Mouse (Mus musculus) kidney, postnatal 0 days (tissue): ENCODE measurements at regions not wholly inside any gene's neighbourhood (a gene's known extent, or its start where the extent isn't known, plus 50 kb on each side); places are given as distances from the start of the nearest gene placed in this dataset.
A peak's percentile ranks its signal among the peaks of the same experiment; 100 is the strongest.

Experiments
- ATAC-seq: fragments of 200-750 bp; cut with Nextera tagmentation; replicated peaks from 2 replicates; pipeline ENCODE4 v1.8.0; 2017; ENCODE audit warnings: low read depth, moderate number of reproducible peaks, moderate TSS enrichment, moderate library complexity; ENCODE audit not compliant: low FRiP score
- DNase-seq: peaks from one replicate; pipeline ENCODE4 v3.0.0-alpha.2; 2016; ENCODE audit warnings: low spot score
- H3K27ac ChIP-seq: fragments of 300-500 bp; sonication (generic); 2 replicates; pipeline ENCODE4 v1.5.1; 2014; ENCODE audit warnings: mild to moderate bottlenecking
- H3K27me3 ChIP-seq: fragments of 300-500 bp; sonication (generic); 2 replicates; pipeline ENCODE4 v1.6.1; 2014; ENCODE audit warnings: low read length, mixed read lengths; ENCODE audit not compliant: insufficient read depth
- H3K36me3 ChIP-seq: fragments of 300-500 bp; sonication (generic); 2 replicates; pipeline ENCODE4 v1.6.1; 2014; ENCODE audit warnings: low read length, mixed read lengths; ENCODE audit not compliant: insufficient read depth
- H3K4me1 ChIP-seq: fragments of 300-500 bp; sonication (generic); replicated peaks from 2 replicates; pipeline ENCODE4 v1.6.1; 2014; ENCODE audit warnings: antibody characterized with exemption, low read length, mixed read lengths; ENCODE audit not compliant: insufficient read depth
- H3K4me2 ChIP-seq: fragments of 300-500 bp; sonication (generic); 2 replicates; pipeline ENCODE4 v1.6.1; 2014; ENCODE audit warnings: mild to moderate bottlenecking, low read length, moderate library complexity, mixed read lengths
- H3K4me3 ChIP-seq: fragments of 300-500 bp; sonication (generic); replicated peaks from 2 replicates; pipeline ENCODE4 v1.5.1; 2014; ENCODE audit warnings: low read depth, low read length
- H3K9ac ChIP-seq: fragments of 300-500 bp; sonication (generic); 2 replicates; pipeline ENCODE4 v1.6.1; 2014; ENCODE audit warnings: low read depth, low read length
- H3K9me3 ChIP-seq: fragments of 300-500 bp; sonication (generic); replicated peaks from 2 replicates; pipeline ENCODE4 v1.6.1; 2016; ENCODE audit warnings: low read length, inconsistent platforms, mixed read lengths
- CTCF ChIP-seq: IDR thresholded peaks from 2 replicates; pipeline ENCODE4 v1.5.1; 2016; ENCODE audit warnings: antibody characterized with exemption, low read depth, mild to moderate bottlenecking, moderate library complexity
- WGBS: fragments of 180-500 bp; shearing (Covaris S2); extraction: QIAGEN DNeasy Blood & Tissue Kit; methylation state at CpG from one replicate; pipeline ENCODE4 v1.1.7; 2014; 5-methylcytosine and 5-hydroxymethylcytosine counted together

DNA sequence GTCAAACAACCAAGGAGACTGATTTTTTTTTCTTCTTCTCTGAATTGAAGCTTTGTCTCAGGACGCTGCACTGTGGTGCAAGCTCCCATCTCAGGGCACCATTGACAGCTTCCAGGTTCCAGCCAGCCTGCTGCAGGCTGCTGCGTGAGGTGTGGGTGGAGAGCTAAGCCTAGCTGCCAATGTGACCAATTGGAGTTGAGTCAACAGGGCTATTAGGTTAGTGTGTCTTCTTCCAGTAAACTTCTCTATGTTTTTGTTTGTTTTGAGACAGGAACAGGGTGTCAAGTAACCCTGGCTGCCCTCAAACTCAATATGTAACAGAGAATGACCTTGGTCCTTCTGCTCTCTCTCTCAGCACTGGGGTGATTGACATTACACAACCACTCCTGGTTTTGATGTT lies 131.1 kb upstream of the Tab2 start:
- Histone ChIP-seq H3K9me3 (no peaks in the 10 kb centered on the region), H3K36me3 (no peaks in the 10 kb centered on the region), H3K27ac (no peak overlapping the region), H3K9ac (no peak overlapping the region), H3K4me3 (no peak overlapping the region), H3K27me3 (no peaks in the 10 kb centered on the region), H3K4me1 (no peaks in the 10 kb centered on the region; the same call in 1 of the 2 replicates), H3K4me2 (no peak overlapping the region)
- ATAC-seq (no peak; the same call in 1 of the 2 replicates), DNase-seq (no peak)
- TF ChIP-seq CTCF, result no peak
- WGBS, result 50% methylated on average over 2 of the region's 2 CpGs

DNA sequence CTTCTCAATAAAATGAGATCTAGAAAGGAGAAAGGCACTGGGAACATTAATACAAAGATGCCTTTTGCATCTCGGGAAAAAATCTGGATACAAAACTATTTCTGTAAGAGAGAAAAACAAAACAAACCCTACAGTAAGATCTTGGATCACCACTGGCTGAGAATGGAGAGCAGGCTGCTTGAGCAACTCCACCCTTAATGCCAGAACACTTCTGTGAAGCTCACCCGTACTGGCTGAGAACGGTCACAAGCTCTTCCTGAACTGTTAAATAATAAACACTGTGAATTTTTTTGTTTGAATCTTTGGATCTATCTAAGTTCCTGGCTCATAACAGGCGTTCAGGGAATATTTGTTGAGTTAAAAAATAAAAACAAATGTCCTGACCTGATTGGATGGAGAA lies 130.4 kb upstream of the Tab2 start:
- no peaks in the 10 kb centered on the region for H3K9me3 ChIP-seq
- H3K36me3 ChIP-seq, result no peaks in the 10 kb centered on the region
- no peak overlapping the region for H3K4me2 ChIP-seq
- no peaks in the 10 kb centered on the region for H3K27me3 ChIP-seq
- ATAC-seq (no peak), DNase-seq (no peak)
- TF ChIP-seq CTCF, result no peak
- WGBS, result 67% methylated on average over 4 of the region's 4 CpGs
- H3K9ac ChIP-seq, result no peak overlapping the region
- no peaks in the 10 kb centered on the region; the same call in 1 of the 2 replicates for H3K4me1 ChIP-seq
- no peak overlapping the region for H3K4me3 ChIP-seq
- H3K27ac ChIP-seq, result no peak overlapping the region

DNA sequence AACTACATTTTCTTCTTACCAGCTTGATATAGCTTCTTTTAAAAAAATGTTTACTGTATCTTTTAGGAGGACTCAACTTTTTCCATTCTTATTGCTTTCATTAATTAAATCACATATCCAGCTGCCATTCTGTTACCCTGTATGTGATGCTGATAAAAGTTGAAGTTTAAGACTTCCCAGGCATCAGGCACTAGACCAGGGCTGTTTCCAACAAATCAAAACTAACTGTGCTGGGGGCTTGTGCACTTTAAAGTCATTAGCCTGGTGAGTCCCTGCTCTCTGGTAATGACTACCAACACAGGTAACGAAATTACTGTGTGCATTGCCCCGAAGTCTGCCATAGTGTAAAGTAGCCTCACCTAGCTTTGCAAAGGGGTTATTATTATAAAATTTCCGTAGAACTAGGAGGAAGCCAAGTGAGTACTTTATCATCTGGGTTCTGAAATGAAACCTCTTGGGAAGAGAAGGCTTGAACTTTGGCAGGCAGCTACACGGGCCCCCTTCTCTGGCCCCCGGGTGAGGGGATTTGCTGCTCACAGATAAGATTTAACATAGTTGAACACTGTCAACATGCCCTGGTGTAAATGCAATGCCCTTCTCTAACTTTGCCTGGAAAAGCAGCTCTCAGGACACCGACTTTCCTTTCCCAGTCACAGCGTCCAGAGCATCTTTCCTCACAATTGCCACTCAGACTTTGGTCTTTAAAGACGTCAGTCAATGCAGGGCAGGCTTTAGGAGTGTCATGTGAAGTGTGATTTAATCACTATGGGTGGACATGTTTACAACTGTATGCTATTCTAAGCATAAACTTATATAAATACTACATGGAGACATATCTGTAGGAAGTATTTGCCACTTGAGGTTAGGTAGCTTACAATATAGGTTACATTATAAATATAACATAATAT lies 122.1 kb upstream of the Tab2 start:
- no peak for ATAC-seq
- 55% methylated on average over 8 of the region's 8 CpGs for WGBS

DNA sequence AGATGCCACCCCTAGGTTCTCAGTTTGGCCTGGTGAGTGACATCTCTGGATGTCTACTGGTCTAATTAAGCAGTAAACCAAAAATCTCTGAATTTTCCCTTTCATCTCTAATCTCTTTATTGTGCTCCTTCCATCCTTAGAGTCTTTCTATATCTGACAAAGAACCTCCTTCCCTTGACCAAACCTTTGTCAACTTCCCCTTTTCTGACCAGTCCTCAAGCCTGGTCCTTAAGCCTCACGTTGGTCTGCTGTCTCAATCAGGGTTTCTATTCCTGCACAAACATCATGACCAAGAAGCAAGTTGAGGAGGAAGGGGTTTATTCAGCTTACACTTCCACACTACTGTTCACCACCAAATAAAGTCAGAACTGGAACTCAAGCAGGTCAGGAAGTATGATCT lies 116.4 kb upstream of the Tab2 start:
- Histone ChIP-seq H3K36me3 (no peaks in the 10 kb centered on the region), H3K4me2 (no peak overlapping the region), H3K4me1 (no peaks in the 10 kb centered on the region), H3K27ac (no peak overlapping the region), H3K9ac (no peak overlapping the region), H3K9me3 (no peaks in the 10 kb centered on the region), H3K4me3 (no peak overlapping the region), H3K27me3 (no peaks in the 10 kb centered on the region)
- no peak for TF ChIP-seq CTCF
- 83% methylated on average over 1 of the region's 1 CpGs for WGBS
- DNase-seq, result no peak
- ATAC-seq, result no peak

More for the DNA sequence above, 122.1 kb upstream of the Tab2 start:
- no peaks in the 10 kb centered on the region for H3K27me3 ChIP-seq
- DNase-seq, result no peak
- no peaks in the 10 kb centered on the region for H3K9me3 ChIP-seq
- no peak for TF ChIP-seq CTCF
- H3K4me1 ChIP-seq, result no peaks in the 10 kb centered on the region
- no peak overlapping the region for H3K4me2 ChIP-seq
- H3K9ac ChIP-seq, result no peak overlapping the region
- H3K27ac ChIP-seq, result no peak overlapping the region
- H3K4me3 ChIP-seq, result no peak overlapping the region
- no peaks in the 10 kb centered on the region for H3K36me3 ChIP-seq

DNA sequence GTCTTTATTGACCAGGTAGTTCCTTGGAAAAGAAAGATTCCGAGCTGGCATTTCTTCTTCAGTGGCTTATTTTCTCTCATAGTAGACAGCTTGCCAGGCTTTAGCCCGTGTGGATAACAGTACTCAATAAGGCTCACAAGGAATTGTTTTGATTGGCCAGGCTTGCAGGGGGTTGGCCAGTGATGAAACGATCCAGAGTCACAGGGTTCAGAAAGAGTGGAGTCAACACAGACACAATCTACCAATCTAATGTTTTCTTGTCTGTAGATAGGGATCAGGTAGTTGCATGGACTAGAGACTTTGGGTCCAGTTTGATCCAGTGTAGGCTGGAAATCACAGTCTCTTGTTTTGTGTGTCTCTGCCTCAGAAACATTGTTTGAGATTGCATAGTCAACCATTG lies 115.8 kb upstream of the Tab2 start:
- no peaks in the 10 kb centered on the region for H3K27me3 ChIP-seq
- WGBS, result 59% methylated on average over 3 of the region's 3 CpGs
- no peak overlapping the region for H3K9ac ChIP-seq
- H3K4me1 ChIP-seq, result no peaks in the 10 kb centered on the region
- DNase-seq (no peak), ATAC-seq (no peak)
- H3K4me2 ChIP-seq, result no peak overlapping the region
- H3K27ac ChIP-seq, result no peak overlapping the region
- no peaks in the 10 kb centered on the region for H3K36me3 ChIP-seq
- H3K4me3 ChIP-seq, result no peak overlapping the region
- no peak for TF ChIP-seq CTCF
- H3K9me3 ChIP-seq, result no peaks in the 10 kb centered on the region

DNA sequence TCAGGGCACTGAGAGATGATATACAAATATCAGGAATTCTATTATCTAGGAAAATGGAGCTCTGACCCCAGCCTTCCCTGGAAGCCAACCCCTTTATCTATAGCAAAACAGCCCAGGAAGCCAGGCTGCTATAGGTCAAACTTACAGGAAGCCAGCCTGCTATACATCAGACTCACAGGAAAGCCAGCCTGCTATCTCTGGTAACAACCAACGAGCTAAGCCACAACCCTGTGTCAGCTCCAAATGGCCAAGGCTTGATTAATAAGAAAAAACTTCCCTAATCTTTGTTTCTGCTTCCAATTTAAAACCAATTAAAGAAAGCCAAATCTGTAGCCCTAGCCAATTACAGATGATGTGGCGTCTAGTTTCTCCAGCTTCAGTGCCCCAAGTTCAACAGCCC lies 114.4 kb upstream of the Tab2 start:
- H3K4me3 ChIP-seq, result no peak overlapping the region
- H3K4me2 ChIP-seq, result no peak overlapping the region
- no peaks in the 10 kb centered on the region for H3K9me3 ChIP-seq
- DNase-seq (peak; percentile 16), ATAC-seq (no peak)
- TF ChIP-seq CTCF, result no peak
- H3K4me1 ChIP-seq, result no peaks in the 10 kb centered on the region
- 33% methylated on average over 2 of the region's 2 CpGs for WGBS
- H3K27me3 ChIP-seq, result no peaks in the 10 kb centered on the region
- H3K9ac ChIP-seq, result no peak overlapping the region
- H3K36me3 ChIP-seq, result no peaks in the 10 kb centered on the region
- H3K27ac ChIP-seq, result no peak overlapping the region
